Mouse (Mus musculus) embryonic facial prominence, embryonic 10.5 days (tissue): ENCODE results near the gene Mak. TPM values are rescaled to one million over a fixed set of nuclear protein-coding genes. Genes with fewer than 3 reads are reported as not detected.
A peak's percentile ranks its signal among the peaks of the same experiment; 100 is the strongest.

Experiments used
- DNase-seq: peaks from one replicate; pipeline ENCODE4 v3.0.0-alpha.2; 2017; ENCODE audit warnings: low spot score
- H3K27ac ChIP-seq: fragments of 300-500 bp; sonication (generic); replicated peaks from 2 replicates; pipeline ENCODE4 v1.5.1; 2016; ENCODE audit warnings: mild to moderate bottlenecking
- H3K27me3 ChIP-seq: fragments of 300-500 bp; sonication (generic); replicated peaks from 2 replicates; pipeline ENCODE4 v1.6.1; 2016; ENCODE audit warnings: low read depth, mild to moderate bottlenecking; ENCODE audit not compliant: poor library complexity, severe bottlenecking
- H3K36me3 ChIP-seq: fragments of 300-500 bp; sonication (generic); replicated peaks from 2 replicates; pipeline ENCODE4 v1.6.1; 2016; ENCODE audit warnings: mild to moderate bottlenecking, moderate library complexity
- H3K4me1 ChIP-seq: fragments of 300-500 bp; sonication (generic); 2 replicates; pipeline ENCODE4 v1.6.1; 2016
- H3K4me3 ChIP-seq: fragments of 300-500 bp; sonication (generic); 2 replicates; pipeline ENCODE4 v1.5.1; 2016; ENCODE audit warnings: mild to moderate bottlenecking, moderate library complexity
- H3K9me3 ChIP-seq: fragments of 300-500 bp; sonication (generic); 2 replicates; pipeline ENCODE4 v1.6.1; 2016; ENCODE audit warnings: mild to moderate bottlenecking
- WGBS: fragments of 180-500 bp; shearing (Covaris S2); methylation state at CpG from one replicate; pipeline ENCODE4 v1.1.7; 2016; 5-methylcytosine and 5-hydroxymethylcytosine counted together
- polyA plus RNA-seq: library from polyadenylated mRNA; unstranded; fragments of >200 nt; fragmentation: Nextera tagmentation; extraction: Ambion mirVana; gene quantifications from 2 replicates; pipeline ENCODE4 v1.2.1, GENCODE M21; 2016

Gene Mak
- polyA plus RNA-seq, 1 experiment from 2014 or later = 0.95 TPM

GRCm38 (mm10) chr13:41094160-41094559 is 14.7 kb upstream of the Mak start:
- peaks cover 9% of the 10 kb centered on the region for H3K4me1 ChIP-seq
- no peak for DNase-seq
- H3K9me3 ChIP-seq = no peaks in the 10 kb centered on the region
- no peak overlapping the region for H3K27ac ChIP-seq
- WGBS = 88% methylated on average over 10 of the region's 10 CpGs
- no peak overlapping the region for H3K4me3 ChIP-seq
- H3K36me3 ChIP-seq = no peaks in the 10 kb centered on the region
- peaks cover 7% of the 10 kb centered on the region; the same call in 1 of the 2 replicates for H3K27me3 ChIP-seq

GRCm38 (mm10) chr13:41091271-41091670 is 11.8 kb upstream of the Mak start:
- Histone ChIP-seq H3K9me3 (no peaks in the 10 kb centered on the region), H3K27me3 (peaks cover 7% of the 10 kb centered on the region; the same call in 1 of the 2 replicates), H3K4me3 (no peak overlapping the region), H3K4me1 (peaks cover 9% of the 10 kb centered on the region), H3K27ac (no peak overlapping the region), H3K36me3 (no peaks in the 10 kb centered on the region)
- WGBS = 30% methylated on average over 10 of the region's 10 CpGs
- DNase-seq = no peak

- Histone ChIP-seq H3K27me3 (peaks cover 7% of the 10 kb centered on the region; the same call in 1 of the 2 replicates), H3K9me3 (no peaks in the 10 kb centered on the region)
- no peak for DNase-seq
Measured at GRCm38 (mm10) chr13:41088746-41089145, 9.2 kb upstream of the Mak start.

GRCm38 (mm10) chr13:41085140-41085539 is 5.6 kb upstream of the Mak start:
- DNase-seq = no peak
- 15% methylated on average over 2 of the region's 2 CpGs for WGBS
- no peaks in the 10 kb centered on the region for H3K36me3 ChIP-seq

More at GRCm38 (mm10) chr13:41088746-41089145, 9.2 kb upstream of the Mak start:
- Histone ChIP-seq H3K36me3 (no peaks in the 10 kb centered on the region), H3K4me1 (peaks cover 9% of the 10 kb centered on the region), H3K27ac (no peak overlapping the region), H3K4me3 (no peak overlapping the region)

GRCm38 (mm10) chr13:41084521-41084920 is 5.0 kb upstream of the Mak start:
- no peak overlapping the region for H3K4me3 ChIP-seq
- no peaks in the 10 kb centered on the region for H3K9me3 ChIP-seq
- peaks cover 1% of the 10 kb centered on the region; the same call in 1 of the 2 replicates for H3K4me1 ChIP-seq
- WGBS = 84% methylated on average over 3 of the region's 3 CpGs
- no peak for DNase-seq
- peaks cover 22% of the 10 kb centered on the region for H3K27me3 ChIP-seq
- H3K36me3 ChIP-seq = no peaks in the 10 kb centered on the region
- H3K27ac ChIP-seq = no peak overlapping the region

More at GRCm38 (mm10) chr13:41085140-41085539, 5.6 kb upstream of the Mak start:
- H3K9me3 ChIP-seq = no peaks in the 10 kb centered on the region
- H3K27me3 ChIP-seq = peaks cover 20% of the 10 kb centered on the region
- no peak overlapping the region for H3K27ac ChIP-seq
- no peak overlapping the region for H3K4me3 ChIP-seq
- no peaks in the 10 kb centered on the region for H3K4me1 ChIP-seq

- no peak overlapping the region for H3K4me3 ChIP-seq
- no peaks in the 10 kb centered on the region for H3K9me3 ChIP-seq
- no peaks in the 10 kb centered on the region for H3K36me3 ChIP-seq
- H3K27me3 ChIP-seq = peaks cover 54% of the 10 kb centered on the region
- 94% methylated on average over 6 of the region's 6 CpGs for WGBS
- no peak overlapping the region for H3K27ac ChIP-seq
- peaks cover 12% of the 10 kb centered on the region for H3K4me1 ChIP-seq
- no peak for DNase-seq
Measured at GRCm38 (mm10) chr13:41080700-41081099, 1.2 kb upstream of the Mak start.

- no peaks in the 10 kb centered on the region for H3K9me3 ChIP-seq
- DNase-seq = no peak
- no peak overlapping the region for H3K27ac ChIP-seq
- 61% methylated on average over 5 of the region's 5 CpGs for WGBS
- H3K4me1 ChIP-seq = peaks cover 12% of the 10 kb centered on the region
- H3K4me3 ChIP-seq = no peak overlapping the region
- peaks cover 54% of the 10 kb centered on the region for H3K27me3 ChIP-seq
- no peaks in the 10 kb centered on the region for H3K36me3 ChIP-seq
Measured at GRCm38 (mm10) chr13:41079859-41080258, 353 bp upstream of the Mak start.

- Histone ChIP-seq H3K9me3 (no peaks in the 10 kb centered on the region), H3K4me1 (peaks cover 12% of the 10 kb centered on the region), H3K27ac (peak overlapping the region; percentile 73), H3K36me3 (no peaks in the 10 kb centered on the region), H3K4me3 (peak overlapping the region; percentile 68), H3K27me3 (peaks cover 54% of the 10 kb centered on the region)
- 5% methylated on average over 24 of the region's 24 CpGs for WGBS
- no peak for DNase-seq
Measured at GRCm38 (mm10) chr13:41078690-41079420, 651 bp downstream of the Mak start.

GRCm38 (mm10) chr13:41077921-41078320 is 1.6 kb downstream of the Mak start:
- H3K27me3 ChIP-seq = peaks cover 54% of the 10 kb centered on the region
- no peak overlapping the region for H3K4me3 ChIP-seq
- WGBS = 72% methylated on average over 9 of the region's 9 CpGs
- DNase-seq = peak; percentile 6
- H3K27ac ChIP-seq = no peak overlapping the region
- no peaks in the 10 kb centered on the region for H3K36me3 ChIP-seq
- peaks cover 12% of the 10 kb centered on the region for H3K4me1 ChIP-seq
- H3K9me3 ChIP-seq = no peaks in the 10 kb centered on the region

GRCm38 (mm10) chr13:41073819-41074218 is 5.7 kb downstream of the Mak start:
- Histone ChIP-seq H3K27ac (no peak overlapping the region), H3K4me3 (no peak overlapping the region), H3K27me3 (peaks cover 25% of the 10 kb centered on the region), H3K36me3 (no peaks in the 10 kb centered on the region), H3K4me1 (peaks cover 4% of the 10 kb centered on the region; the same call in 1 of the 2 replicates), H3K9me3 (no peaks in the 10 kb centered on the region)
- 89% methylated on average over 5 of the region's 5 CpGs for WGBS
- DNase-seq = no peak

GRCm38 (mm10) chr13:41071617-41072016 is 7.9 kb downstream of the Mak start:
- Histone ChIP-seq H3K4me1 (no peaks in the 10 kb centered on the region), H3K9me3 (no peaks in the 10 kb centered on the region), H3K27me3 (peaks cover 5% of the 10 kb centered on the region; the same call in 1 of the 2 replicates), H3K36me3 (no peaks in the 10 kb centered on the region), H3K4me3 (no peak overlapping the region), H3K27ac (no peak overlapping the region)
- 94% methylated on average over 11 of the region's 11 CpGs for WGBS
- DNase-seq = no peak

GRCm38 (mm10) chr13:41067618-41068017 is 11.9 kb downstream of the Mak start:
- Histone ChIP-seq H3K4me3 (no peak overlapping the region), H3K9me3 (no peaks in the 10 kb centered on the region), H3K4me1 (no peaks in the 10 kb centered on the region), H3K36me3 (no peaks in the 10 kb centered on the region), H3K27me3 (no peaks in the 10 kb centered on the region), H3K27ac (no peak overlapping the region)
- 92% methylated on average over 4 of the region's 4 CpGs for WGBS
- no peak for DNase-seq

GRCm38 (mm10) chr13:41051965-41052364 is 27.5 kb downstream of the Mak start:
- 58% methylated on average over 5 of the region's 5 CpGs for WGBS
- Histone ChIP-seq H3K4me1 (no peaks in the 10 kb centered on the region; the same call in 1 of the 2 replicates), H3K27me3 (0 out of 2 replicates have a peak, but pooled peaks cover 4% of the 10 kb centered on the region), H3K36me3 (no peaks in the 10 kb centered on the region), H3K4me3 (no peak overlapping the region), H3K27ac (no peak overlapping the region), H3K9me3 (no peaks in the 10 kb centered on the region)
- no peak for DNase-seq
